Mouse (Mus musculus): ENCODE data around the gene Abi1. TPM values are rescaled to one million over a fixed set of nuclear protein-coding genes. Genes with fewer than 3 reads are reported as not detected.

Abi1 gene
- total RNA-seq (2012; rRNA removed) (31.9 and 41.0 TPM in 2 replicates), polyA plus RNA-seq (2012; ENCODE audit: insufficient read depth in 1 of 2, insufficient read length in 2 of 2, low read depth in 1 of 2, low replicate concordance in 2 of 2, missing spikeins in 1 of 2) (10 to 100 TPM in 1 of 2 experiments, not detected in 1; 69.8 TPM)

DNA sequence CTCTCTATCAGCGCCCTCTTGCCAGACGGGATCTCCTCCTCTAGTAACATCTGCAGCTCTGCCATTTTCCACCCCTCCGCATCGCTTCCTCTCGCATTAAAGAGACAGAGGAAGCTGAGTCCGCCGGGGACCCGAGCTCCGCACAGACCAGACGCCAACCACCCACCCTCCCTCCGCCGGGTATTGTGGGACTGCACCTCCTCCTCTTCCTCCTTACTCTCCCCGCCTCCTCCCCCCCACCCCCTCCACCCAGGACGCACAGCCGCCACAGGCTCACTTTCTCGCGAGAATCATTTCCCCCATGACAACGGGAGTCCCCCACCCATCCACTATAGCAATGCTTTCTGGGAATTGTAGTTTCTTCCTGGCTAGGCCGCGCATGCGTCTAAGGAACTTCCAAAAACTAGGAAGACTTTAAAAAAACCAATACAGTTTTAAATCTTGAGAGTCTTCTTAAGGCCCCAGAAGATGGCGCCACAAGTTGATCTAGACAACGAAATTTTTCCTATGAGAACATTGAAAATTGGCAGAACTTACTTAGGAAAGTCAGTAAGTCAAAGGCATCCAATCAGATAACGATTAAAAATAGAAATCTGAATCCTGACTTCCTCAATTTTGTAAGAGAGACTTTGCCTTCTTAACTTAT lies at the start of gene Abi1:
Abi1 (minus strand) TSS at position 241 of the 646 bp plus-strand sequence.
- Histone ChIP-seq H3K9me3 (replicated peaks; ENCODE audit: insufficient read depth, low read length) (no peaks in the 10 kb centered on the region), H3K4me1 (ENCODE audit: control insufficient read depth in 1 of 2, insufficient read depth in 2 of 2, low read length in 2 of 2) (peaks cover 8 to 10% of the 10 kb centered on the region in 2 experiments), H3K9ac (ENCODE audit: control insufficient read depth, low read depth, low read length, poor library complexity, severe bottlenecking) (peak within 1 kb of the TSS; percentile 76), H3K79me2 (ENCODE audit: control insufficient read depth, insufficient read depth, low read length, poor library complexity) (peaks cover 36% of the 10 kb centered on the region), H3K4me3 (ENCODE audit: control insufficient read depth in 1 of 2, insufficient read depth in 1 of 2, low read depth in 2 of 2, low read length in 2 of 2) (peak within 1 kb of the TSS; percentile 67 to 69), H3K36me3 (ENCODE audit: control insufficient read depth in 1 of 2, insufficient read depth in 2 of 2, low read length in 2 of 2) (peaks cover 0 to 19% of the 10 kb centered on the region in 2 experiments; a peak in 2 of 4 replicates), H3K27ac (ENCODE audit: control insufficient read depth, low read depth, low read length) (peak within 1 kb of the TSS; percentile 82), H3K27me3 (ENCODE audit: control insufficient read depth in 1 of 2, insufficient read depth in 2 of 2, low read length in 2 of 2) (no peaks in the 10 kb centered on the region)
- peak; percentile 98 for DNase-seq (ENCODE audit: low read depth, low spot score)
- TF ChIP-seq CHD1 (IDR thresholded peaks at IDR 0.05; ENCODE audit: low read depth, low read length), result no peak
- peak; percentile 73; the same call in 1 of the 2 replicates for TF ChIP-seq POLR2AphosphoS2 (IDR thresholded peaks at IDR 0.05; ENCODE audit: low read length)
- TF ChIP-seq POLR2AphosphoS5 (IDR thresholded peaks at IDR 0.05; ENCODE audit: borderline replicate concordance, low read depth, low read length), result 0 out of 2 replicates have a peak, but pooled peaks have one; percentile 22
- no peak for TF ChIP-seq UBTF (IDR thresholded peaks at IDR 0.05; ENCODE audit: borderline replicate concordance, insufficient read depth, low read depth, low read length)
- peak; percentile 99 for TF ChIP-seq MAZ (IDR thresholded peaks at IDR 0.05; ENCODE audit: low read depth, low read length)
- peak in 1 of 3 experiments; percentile 61; a peak in 2 of 6 replicates for TF ChIP-seq CTCF (IDR thresholded peaks at IDR 0.05 in 2 of 3, conservative IDR thresholded peaks at IDR 0.05 in 1 of 3; ENCODE audit: control insufficient read depth in 1 of 3, insufficient read depth in 1 of 3, low read depth in 2 of 3, low read length in 3 of 3, poor library complexity in 1 of 3, severe bottlenecking in 1 of 3)
- peak; percentile 59 for TF ChIP-seq MXI1 (IDR thresholded peaks at IDR 0.05; ENCODE audit: low read depth, low read length)
- peak; percentile 60 for TF ChIP-seq RAD21 (IDR thresholded peaks at IDR 0.05; ENCODE audit: low read depth, low read length)
- peak; percentile 77; the same call in 1 of the 2 replicates for TF ChIP-seq ZMIZ1 (IDR thresholded peaks at IDR 0.05; ENCODE audit: low read depth, low read length)
- peak; percentile 94 for TF ChIP-seq MEF2A (IDR thresholded peaks at IDR 0.05; ENCODE audit: extremely low read depth, insufficient replicate concordance, low read depth, low read length, poor library complexity, severe bottlenecking)
- no peak for TF ChIP-seq MYB (IDR thresholded peaks at IDR 0.05; ENCODE audit: low read depth, low read length)
- TF ChIP-seq MYC (IDR thresholded peaks at IDR 0.05; ENCODE audit: low read depth, low read length), result no peak; the same call in 1 of the 2 replicates
- peak; percentile 99 for TF ChIP-seq HCFC1 (IDR thresholded peaks at IDR 0.05; ENCODE audit: low read depth, low read length)
- no peak for TF ChIP-seq ZKSCAN1 (IDR thresholded peaks at IDR 0.05; ENCODE audit: low read depth, low read length)
- TF ChIP-seq NELFE (IDR thresholded peaks at IDR 0.05; ENCODE audit: low read depth, low read length), result peak; percentile 90
- TF ChIP-seq POLR2A (IDR thresholded peaks at IDR 0.05; ENCODE audit: control insufficient read depth in 1 of 2, insufficient read depth in 1 of 2, low read depth in 1 of 2, low read length in 2 of 2, poor library complexity in 1 of 2), result peak; percentile 77 to 91
- peak; percentile 62; the same call in 1 of the 2 replicates for TF ChIP-seq TBP (IDR thresholded peaks at IDR 0.05; ENCODE audit: low read depth, low read length)
- peak; percentile 89 for TF ChIP-seq SIN3A (IDR thresholded peaks at IDR 0.05; ENCODE audit: low read length)
- no peak for TF ChIP-seq TAL1 (IDR thresholded peaks at IDR 0.05; ENCODE audit: low read length)
- no peak for TF ChIP-seq MAFK (IDR thresholded peaks at IDR 0.05; ENCODE audit: borderline replicate concordance, low read depth, low read length)
- TF ChIP-seq KAT2A (conservative IDR thresholded peaks at IDR 0.05; ENCODE audit: low read depth, low read length), result peak; percentile 80
- TF ChIP-seq E2F4 (IDR thresholded peaks at IDR 0.05; ENCODE audit: borderline replicate concordance, low read depth, low read length), result no peak
- peak; percentile 89 for TF ChIP-seq GATA1 (IDR thresholded peaks at IDR 0.05; ENCODE audit: low read depth, low read length)
- peak in 1 of 2 experiments; percentile 19; a peak in 1 of 4 replicates for TF ChIP-seq EP300 (IDR thresholded peaks at IDR 0.05; ENCODE audit: low read depth in 1 of 2, low read length in 2 of 2)
- no peak for TF ChIP-seq JUND (IDR thresholded peaks at IDR 0.05; ENCODE audit: low read depth, low read length)
- TF ChIP-seq TCF12 (IDR thresholded peaks at IDR 0.05; ENCODE audit: low read depth, low read length), result peak; percentile 65
- TF ChIP-seq ZNF384 (IDR thresholded peaks at IDR 0.05; ENCODE audit: low read depth, low read length), result peak; percentile 86
- TF ChIP-seq GABPA (IDR thresholded peaks at IDR 0.05; ENCODE audit: low read depth, low read length), result no peak
- peak; percentile 89 for TF ChIP-seq ELF1 (IDR thresholded peaks at IDR 0.05; ENCODE audit: low read depth, low read length)
- TF ChIP-seq ZC3H11A (IDR thresholded peaks at IDR 0.05; ENCODE audit: low read depth, low read length), result no peak
- 0 out of 2 replicates have a peak, but pooled peaks have one; percentile 31 for TF ChIP-seq USF1 (IDR thresholded peaks at IDR 0.05; ENCODE audit: low read depth, low read length)
- peak; percentile 56 for TF ChIP-seq SMC3 (IDR thresholded peaks at IDR 0.05; ENCODE audit: low read depth, low read length)
- TF ChIP-seq BHLHE40 (IDR thresholded peaks at IDR 0.05; ENCODE audit: borderline replicate concordance, low read depth, low read length), result no peak
- TF ChIP-seq MAX (IDR thresholded peaks at IDR 0.05; ENCODE audit: low read length), result no peak
- TF ChIP-seq NRF1 (IDR thresholded peaks at IDR 0.05; ENCODE audit: insufficient read depth, low read depth, low read length, poor library complexity, severe bottlenecking), result peak; percentile 86
